22 mouse cellular contexts compared by ENCODE assay signal in genomic region chr2:17405899-17406531, GRCm38 (mm10).
DNase-seq lines count a peak whose midpoint lies in the region; ATAC-seq lines count a peak whose summit lies in the region.
"Had no signal": no experiment of that assay in that cellular context is flagged by ENCODE, and none has a peak within 500 bp of the region (broad histone marks: within the 10 kb centered on the region; RNA-seq: fewer than 3 reads in every experiment).

No protein-coding gene starts in this region.

- H3K4me2 ChIP-seq in kidney, embryonic 16.5 days (replicated peaks; ENCODE audit: low read depth, low read length): no peak overlapping the region
- no peak overlapping the region for H3K4me2 ChIP-seq in lung, embryonic 16.5 days (ENCODE audit: low read depth, low read length)
- no peak overlapping the region for H3K4me2 ChIP-seq in embryonic facial prominence, embryonic 11.5 days (ENCODE audit: low read depth, low read length)
- H3K4me2 ChIP-seq: embryonic facial prominence, embryonic 13.5 days; forebrain, embryonic 13.5 days; heart, embryonic 11.5 days; heart, embryonic 15.5 days; hindbrain, embryonic 13.5 days had no signal

- no peaks in the 10 kb centered on the region for H3K27me3 ChIP-seq in kidney, embryonic 16.5 days (ENCODE audit: insufficient read depth, low read length)
- no peaks in the 10 kb centered on the region for H3K27me3 ChIP-seq in lung, embryonic 16.5 days (ENCODE audit: control insufficient read depth, insufficient read depth, low read depth, low read length)
- no peaks in the 10 kb centered on the region for H3K27me3 ChIP-seq in embryonic facial prominence, embryonic 11.5 days (ENCODE audit: control insufficient read depth, insufficient read depth, low read length)
- H3K27me3 ChIP-seq: embryonic facial prominence, embryonic 13.5 days; forebrain, embryonic 13.5 days; heart, embryonic 15.5 days; hindbrain, embryonic 13.5 days had no signal

- ATAC-seq in kidney, embryonic 16.5 days (ENCODE audit: low FRiP score, low TSS enrichment): peak; percentile 80
- ATAC-seq in lung, embryonic 16.5 days (ENCODE audit: low read depth): peak; percentile 71
- no peak; the same call in 1 of the 2 replicates for ATAC-seq in embryonic facial prominence, embryonic 11.5 days (replicated peaks; ENCODE audit: insufficient number of reproducible peaks, low FRiP score, low TSS enrichment, low read depth)
- ATAC-seq in megakaryocyte-erythroid progenitor cell, adult 5-6 weeks (replicated peaks; ENCODE audit: low FRiP score, low TSS enrichment, poor library complexity, severe bottlenecking): no peak
- ATAC-seq: forebrain, embryonic 13.5 days; forebrain, postnatal 0 days; hindbrain, postnatal 0 days had no signal

- WGBS in kidney, embryonic 16.5 days: 28% methylated on average over 4 of the region's 4 CpGs
- WGBS in lung, embryonic 16.5 days: 30% methylated on average over 4 of the region's 4 CpGs
- 48% methylated on average over 4 of the region's 4 CpGs for WGBS in embryonic facial prominence, embryonic 11.5 days

- H3K9me3 ChIP-seq in kidney, embryonic 16.5 days (ENCODE audit: low read length): no peaks in the 10 kb centered on the region
- no peaks in the 10 kb centered on the region for H3K9me3 ChIP-seq in lung, embryonic 16.5 days (ENCODE audit: control insufficient read depth, low read length)
- H3K9me3 ChIP-seq in embryonic facial prominence, embryonic 11.5 days (replicated peaks; ENCODE audit: control insufficient read depth, low read length): no peaks in the 10 kb centered on the region
- H3K9me3 ChIP-seq: embryonic facial prominence, embryonic 13.5 days; forebrain, embryonic 13.5 days; G1E; heart, embryonic 15.5 days; hindbrain, embryonic 13.5 days had no signal

- H3K4me3 ChIP-seq in kidney, embryonic 16.5 days (ENCODE audit: low read length): no peak overlapping the region
- no peak overlapping the region for H3K4me3 ChIP-seq in lung, embryonic 16.5 days (ENCODE audit: low read length)
- H3K4me3 ChIP-seq in embryonic facial prominence, embryonic 11.5 days (ENCODE audit: low read depth, low read length): no peak overlapping the region
- H3K4me3 ChIP-seq: embryonic facial prominence, embryonic 13.5 days; forebrain, embryonic 13.5 days; heart, adult 2 months; heart, embryonic 15.5 days; hindbrain, embryonic 13.5 days had no signal

- DNase-seq in kidney, adult 18-20 months: no peak
- DNase-seq in lung, postnatal 10 days: no peak
- DNase-seq in embryonic facial prominence, embryonic 11.5 days (ENCODE audit: low spot score): peak; percentile 38
- no peak for DNase-seq in spleen, postnatal 4 days (ENCODE audit: low spot score in 2 of 2)
- DNase-seq: adrenal gland, postnatal 10 days; cerebellum, adult 11 months; cerebellum, adult 8-10 months; cerebellum, postnatal 14 days; forebrain, postnatal 0 days; gastrocnemius, postnatal 14 days; heart, adult 2 months; heart, postnatal 14 days had no signal

- H3K36me3 ChIP-seq in kidney, embryonic 16.5 days (ENCODE audit: insufficient read depth, low read length): no peaks in the 10 kb centered on the region
- no peaks in the 10 kb centered on the region for H3K36me3 ChIP-seq in lung, embryonic 16.5 days (ENCODE audit: control insufficient read depth, insufficient read depth, low read length)
- no peaks in the 10 kb centered on the region for H3K36me3 ChIP-seq in embryonic facial prominence, embryonic 11.5 days (replicated peaks; ENCODE audit: control insufficient read depth, insufficient read depth, low read depth, low read length)
- H3K36me3 ChIP-seq: embryonic facial prominence, embryonic 13.5 days; G1E; hindbrain, embryonic 13.5 days had no signal

- no peaks in the 10 kb centered on the region for H3K4me1 ChIP-seq in kidney, embryonic 16.5 days (ENCODE audit: insufficient read depth, low read length)
- 0 out of 2 replicates have a peak, but pooled peaks cover 2% of the 10 kb centered on the region for H3K4me1 ChIP-seq in lung, embryonic 16.5 days (replicated peaks; ENCODE audit: control insufficient read depth, insufficient read depth, low read length)
- no peaks in the 10 kb centered on the region for H3K4me1 ChIP-seq in embryonic facial prominence, embryonic 11.5 days (ENCODE audit: control insufficient read depth, insufficient read depth, low read length)
- H3K4me1 ChIP-seq: embryonic facial prominence, embryonic 13.5 days; forebrain, embryonic 13.5 days; heart, embryonic 15.5 days; hindbrain, embryonic 13.5 days had no signal

- H3K27ac ChIP-seq in kidney, embryonic 16.5 days (ENCODE audit: low read length): no peak overlapping the region
- H3K27ac ChIP-seq in lung, embryonic 16.5 days (ENCODE audit: low read length): no peak overlapping the region
- H3K27ac ChIP-seq in embryonic facial prominence, embryonic 11.5 days (replicated peaks; ENCODE audit: low read depth, low read length): no peak overlapping the region
- H3K27ac ChIP-seq: embryonic facial prominence, embryonic 13.5 days; forebrain, embryonic 13.5 days; heart, adult 2 months; heart, embryonic 15.5 days; hindbrain, embryonic 13.5 days; hindbrain, postnatal 0 days had no signal

- no peak overlapping the region for H3K9ac ChIP-seq in kidney, embryonic 16.5 days (replicated peaks; ENCODE audit: low read length)
- no peak overlapping the region for H3K9ac ChIP-seq in lung, embryonic 16.5 days (ENCODE audit: low read length)
- no peak overlapping the region for H3K9ac ChIP-seq in embryonic facial prominence, embryonic 11.5 days (replicated peaks; ENCODE audit: low read length)
- H3K9ac ChIP-seq: embryonic facial prominence, embryonic 13.5 days; forebrain, embryonic 13.5 days; forebrain, postnatal 0 days; heart, embryonic 15.5 days; hindbrain, embryonic 13.5 days had no signal

Comparison
In these comparisons a context has a peak if more than half of its experiments do, and no peak if none do; other contexts are left out.
1. ATAC-seq: peak in kidney, embryonic 16.5 days (single experiment) and lung, embryonic 16.5 days (single experiment); none in embryonic facial prominence, embryonic 11.5 days (single experiment) and megakaryocyte-erythroid progenitor cell, adult 5-6 weeks (single experiment).